Mouse (Mus musculus): ENCODE results near the gene Rock2. TPM values are rescaled to one million over a fixed set of nuclear protein-coding genes. Genes with fewer than 3 reads are reported as not detected.

The Rock2 gene
- polyA plus RNA-seq, 1 experiment, result 1.0 TPM

GRCm38 (mm10) chr12:16912600-16912999 lies 17.9 kb downstream of the Rock2 start:
- H3K9me3 ChIP-seq, result no peaks in the 10 kb centered on the region
- no peaks in the 10 kb centered on the region for H3K27me3 ChIP-seq (replicated peaks)
- peaks cover 8% of the 10 kb centered on the region for H3K36me3 ChIP-seq (replicated peaks; ENCODE audit: low read length)
- no peak for TF ChIP-seq GATA1 (IDR thresholded peaks at IDR 0.05; ENCODE audit: borderline replicate concordance, low read length)
- TF ChIP-seq FLI1 (IDR thresholded peaks at IDR 0.05; ENCODE audit: low read length), result no peak
- H3K4me1 ChIP-seq, result peaks cover 56% of the 10 kb centered on the region
- H3K4me3 ChIP-seq (replicated peaks), result no peak overlapping the region

- H3K27me3 ChIP-seq (replicated peaks), result no peaks in the 10 kb centered on the region
- no peak overlapping the region for H3K4me3 ChIP-seq (replicated peaks)
- H3K4me1 ChIP-seq, result peaks cover 65% of the 10 kb centered on the region
- no peak for TF ChIP-seq FLI1 (IDR thresholded peaks at IDR 0.05; ENCODE audit: low read length)
- no peak for TF ChIP-seq GATA1 (IDR thresholded peaks at IDR 0.05; ENCODE audit: borderline replicate concordance, low read length)
- H3K9me3 ChIP-seq, result no peaks in the 10 kb centered on the region
- peaks cover 9% of the 10 kb centered on the region for H3K36me3 ChIP-seq (replicated peaks; ENCODE audit: low read length)
Observed at GRCm38 (mm10) chr12:16920186-16920860, 25.6 kb downstream of the Rock2 start.

GRCm38 (mm10) chr12:16927889-16928288 lies 33.2 kb downstream of the Rock2 start:
- peaks cover 35% of the 10 kb centered on the region for H3K4me1 ChIP-seq
- H3K27me3 ChIP-seq (replicated peaks), result no peaks in the 10 kb centered on the region
- H3K9me3 ChIP-seq, result no peaks in the 10 kb centered on the region
- H3K36me3 ChIP-seq (replicated peaks; ENCODE audit: low read length), result peaks cover 70% of the 10 kb centered on the region
- no peak overlapping the region for H3K4me3 ChIP-seq (replicated peaks)
- TF ChIP-seq FLI1 (IDR thresholded peaks at IDR 0.05; ENCODE audit: low read length) (no peak), GATA1 (IDR thresholded peaks at IDR 0.05; ENCODE audit: borderline replicate concordance, low read length) (no peak)

GRCm38 (mm10) chr12:16934423-16934822 lies 39.7 kb downstream of the Rock2 start:
- TF ChIP-seq GATA1 (IDR thresholded peaks at IDR 0.05; ENCODE audit: borderline replicate concordance, low read length), result no peak
- TF ChIP-seq FLI1 (IDR thresholded peaks at IDR 0.05; ENCODE audit: low read length), result no peak
- no peaks in the 10 kb centered on the region for H3K27me3 ChIP-seq (replicated peaks)
- no peaks in the 10 kb centered on the region for H3K9me3 ChIP-seq
- peaks cover 18% of the 10 kb centered on the region for H3K4me1 ChIP-seq
- no peak overlapping the region for H3K4me3 ChIP-seq (replicated peaks)
- H3K36me3 ChIP-seq (replicated peaks; ENCODE audit: low read length), result peaks cover 83% of the 10 kb centered on the region

- Histone ChIP-seq H3K4me3 (replicated peaks) (no peak overlapping the region), H3K36me3 (replicated peaks; ENCODE audit: low read length) (peaks cover 91% of the 10 kb centered on the region), H3K27me3 (replicated peaks) (no peaks in the 10 kb centered on the region), H3K9me3 (no peaks in the 10 kb centered on the region), H3K4me1 (peaks cover 6% of the 10 kb centered on the region)
- no peak for TF ChIP-seq GATA1 (IDR thresholded peaks at IDR 0.05; ENCODE audit: borderline replicate concordance, low read length)
- TF ChIP-seq FLI1 (IDR thresholded peaks at IDR 0.05; ENCODE audit: low read length), result no peak
Observed at GRCm38 (mm10) chr12:16941976-16942375, 47.3 kb downstream of the Rock2 start.

- Histone ChIP-seq H3K27me3 (replicated peaks) (no peaks in the 10 kb centered on the region), H3K9me3 (no peaks in the 10 kb centered on the region), H3K4me1 (0 out of 2 replicates have a peak, but pooled peaks cover 4% of the 10 kb centered on the region), H3K36me3 (replicated peaks; ENCODE audit: low read length) (peaks cover 96% of the 10 kb centered on the region), H3K4me3 (replicated peaks) (no peak overlapping the region)
- TF ChIP-seq GATA1 (IDR thresholded peaks at IDR 0.05; ENCODE audit: borderline replicate concordance, low read length) (no peak), FLI1 (IDR thresholded peaks at IDR 0.05; ENCODE audit: low read length) (no peak)
Observed at GRCm38 (mm10) chr12:16948239-16948638, 53.5 kb downstream of the Rock2 start.

- no peaks in the 10 kb centered on the region for H3K27me3 ChIP-seq (replicated peaks)
- no peaks in the 10 kb centered on the region for H3K4me1 ChIP-seq
- TF ChIP-seq FLI1 (IDR thresholded peaks at IDR 0.05; ENCODE audit: low read length) (no peak), GATA1 (IDR thresholded peaks at IDR 0.05; ENCODE audit: borderline replicate concordance, low read length) (no peak)
- peaks cover 96% of the 10 kb centered on the region for H3K36me3 ChIP-seq (replicated peaks; ENCODE audit: low read length)
- H3K9me3 ChIP-seq, result no peaks in the 10 kb centered on the region
- no peak overlapping the region for H3K4me3 ChIP-seq (replicated peaks)
Observed at GRCm38 (mm10) chr12:16958851-16959250, 64.2 kb downstream of the Rock2 start.

GRCm38 (mm10) chr12:16963354-16963753 lies 68.7 kb downstream of the Rock2 start:
- H3K27me3 ChIP-seq (replicated peaks), result no peaks in the 10 kb centered on the region
- TF ChIP-seq GATA1 (IDR thresholded peaks at IDR 0.05; ENCODE audit: borderline replicate concordance, low read length), result no peak
- no peak for TF ChIP-seq FLI1 (IDR thresholded peaks at IDR 0.05; ENCODE audit: low read length)
- H3K9me3 ChIP-seq, result no peaks in the 10 kb centered on the region
- H3K4me3 ChIP-seq (replicated peaks), result no peak overlapping the region
- H3K4me1 ChIP-seq, result no peaks in the 10 kb centered on the region
- peaks cover 96% of the 10 kb centered on the region for H3K36me3 ChIP-seq (replicated peaks; ENCODE audit: low read length)

GRCm38 (mm10) chr12:16966811-16967210 lies 72.1 kb downstream of the Rock2 start:
- H3K4me1 ChIP-seq, result no peaks in the 10 kb centered on the region
- H3K27me3 ChIP-seq (replicated peaks), result no peaks in the 10 kb centered on the region
- no peaks in the 10 kb centered on the region for H3K9me3 ChIP-seq
- H3K4me3 ChIP-seq (replicated peaks), result no peak overlapping the region
- H3K36me3 ChIP-seq (replicated peaks; ENCODE audit: low read length), result peaks cover 96% of the 10 kb centered on the region
- no peak for TF ChIP-seq FLI1 (IDR thresholded peaks at IDR 0.05; ENCODE audit: low read length)
- no peak for TF ChIP-seq GATA1 (IDR thresholded peaks at IDR 0.05; ENCODE audit: borderline replicate concordance, low read length)

- Histone ChIP-seq H3K9me3 (no peaks in the 10 kb centered on the region), H3K27me3 (replicated peaks) (no peaks in the 10 kb centered on the region), H3K4me3 (replicated peaks) (no peak overlapping the region), H3K4me1 (no peaks in the 10 kb centered on the region), H3K36me3 (replicated peaks; ENCODE audit: low read length) (peaks cover 95% of the 10 kb centered on the region)
- TF ChIP-seq GATA1 (IDR thresholded peaks at IDR 0.05; ENCODE audit: borderline replicate concordance, low read length) (no peak), FLI1 (IDR thresholded peaks at IDR 0.05; ENCODE audit: low read length) (no peak)
Observed at GRCm38 (mm10) chr12:16977120-16977519, 82.4 kb downstream of the Rock2 start.
